Mouse (Mus musculus): ENCODE data around the gene Ech1. TPM values are rescaled to one million over a fixed set of nuclear protein-coding genes. Genes with fewer than 3 reads are reported as not detected.

Gene Ech1
- polyA plus RNA-seq, 1 experiment: 98.5 TPM

DNA sequence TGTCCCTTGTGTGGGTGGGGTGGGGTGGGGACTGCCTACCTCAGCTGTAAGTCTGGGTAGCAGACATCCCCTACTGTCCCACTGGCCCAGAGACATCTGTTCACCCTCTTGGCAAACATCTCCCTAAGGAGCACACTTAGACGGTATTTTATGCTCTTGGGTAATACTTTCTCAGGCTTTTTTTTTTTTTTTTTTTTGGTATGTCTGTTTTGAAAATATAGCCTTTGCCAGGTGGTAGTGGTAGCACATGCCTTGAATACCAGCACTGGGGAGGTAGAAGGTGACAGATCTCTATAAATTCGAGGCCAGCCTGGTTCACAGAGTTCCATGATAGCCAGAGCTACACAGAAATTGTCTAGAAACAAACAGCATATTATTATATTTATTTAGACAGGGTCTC, 1.1 kb upstream of the Ech1 start:
- Histone ChIP-seq H3K27ac (ENCODE audit: control insufficient read depth, insufficient read depth, low read depth, low read length, poor library complexity) (no peak overlapping the region), H3K4me1 (ENCODE audit: control insufficient read depth, insufficient read depth, low read length) (peaks cover 2% of the 10 kb centered on the region; the same call in 1 of the 2 replicates), H3K4me3 (replicated peaks; ENCODE audit: control insufficient read depth, low read depth, low read length) (no peak overlapping the region)
- no peak for TF ChIP-seq POLR2A (IDR thresholded peaks at IDR 0.05; ENCODE audit: borderline replicate concordance, control insufficient read depth, low read depth, low read length)
- TF ChIP-seq CTCF (IDR thresholded peaks at IDR 0.05; ENCODE audit: control insufficient read depth, insufficient read depth, low read length): no peak
- WGBS: 29% methylated on average over 2 of the region's 2 CpGs

DNA sequence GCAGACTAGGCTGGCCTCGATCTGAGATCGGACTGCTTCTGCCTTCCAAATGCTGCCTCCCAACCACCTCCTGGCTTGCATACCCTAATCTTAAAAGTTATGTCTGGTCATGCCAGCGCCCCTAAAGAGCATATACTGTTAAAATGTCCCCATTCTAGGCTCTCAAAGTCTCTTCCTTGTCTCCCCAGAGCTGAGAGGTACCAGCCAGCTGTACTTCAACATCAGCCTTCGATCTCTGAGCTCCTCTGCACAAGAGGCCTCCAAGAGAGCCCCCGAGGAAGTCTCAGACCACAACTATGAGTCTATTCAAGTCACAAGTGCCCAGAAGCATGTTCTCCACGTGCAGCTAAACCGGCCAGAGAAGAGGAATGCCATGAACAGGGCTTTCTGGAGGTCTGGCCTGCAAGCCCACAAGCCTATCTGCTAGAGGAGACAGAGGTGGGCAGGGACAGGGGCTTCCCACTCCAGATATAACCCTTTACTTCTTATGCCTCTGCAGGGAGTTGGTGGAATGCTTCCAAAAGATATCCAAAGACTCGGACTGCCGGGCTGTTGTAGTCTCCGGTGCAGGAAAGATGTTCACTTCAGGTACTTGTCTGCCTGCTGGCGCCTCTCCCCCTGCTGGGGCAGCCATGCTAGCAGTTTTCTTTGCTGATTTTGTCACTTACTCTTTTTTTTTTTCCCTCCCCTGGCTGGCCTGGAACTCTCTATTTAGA, 827 bp downstream of the Ech1 start:
- Histone ChIP-seq H3K4me1 (ENCODE audit: control insufficient read depth, insufficient read depth, low read length) (no peaks in the 10 kb centered on the region; the same call in 1 of the 2 replicates), H3K4me3 (replicated peaks; ENCODE audit: control insufficient read depth, low read depth, low read length) (peak overlapping the region; percentile 84), H3K27ac (ENCODE audit: control insufficient read depth, insufficient read depth, low read depth, low read length, poor library complexity) (peak overlapping the region; percentile 73)
- no peak for TF ChIP-seq CTCF (IDR thresholded peaks at IDR 0.05; ENCODE audit: control insufficient read depth, insufficient read depth, low read length)
- no peak for TF ChIP-seq POLR2A (IDR thresholded peaks at IDR 0.05; ENCODE audit: borderline replicate concordance, control insufficient read depth, low read depth, low read length)
- WGBS: 24% methylated on average over 11 of the region's 11 CpGs

DNA sequence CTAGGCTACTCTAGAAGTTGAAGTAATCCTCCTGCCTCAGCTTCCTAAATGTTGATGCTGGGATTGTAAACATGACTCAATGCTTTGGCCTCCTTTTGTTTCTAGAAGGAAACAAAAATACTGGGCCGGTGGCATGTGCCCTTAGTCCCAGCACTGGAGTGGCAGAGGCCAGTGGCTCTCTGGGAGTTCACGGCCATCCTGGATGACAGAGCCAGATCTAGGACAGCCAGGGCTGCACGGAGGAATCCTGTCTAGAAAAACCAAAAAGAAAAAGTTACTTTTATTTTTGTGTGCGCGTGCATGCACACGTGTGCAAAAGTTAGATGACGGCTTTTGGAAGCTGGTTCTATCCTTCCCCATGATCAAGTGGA, 1.4 kb downstream of the Ech1 start:
- Histone ChIP-seq H3K4me1 (ENCODE audit: control insufficient read depth, insufficient read depth, low read length) (peaks cover 1% of the 10 kb centered on the region; the same call in 1 of the 2 replicates), H3K4me3 (replicated peaks; ENCODE audit: control insufficient read depth, low read depth, low read length) (no peak overlapping the region), H3K27ac (ENCODE audit: control insufficient read depth, insufficient read depth, low read depth, low read length, poor library complexity) (peak overlapping the region; percentile 20; the same call in 1 of the 2 replicates)
- no peak for TF ChIP-seq POLR2A (IDR thresholded peaks at IDR 0.05; ENCODE audit: borderline replicate concordance, control insufficient read depth, low read depth, low read length)
- TF ChIP-seq CTCF (IDR thresholded peaks at IDR 0.05; ENCODE audit: control insufficient read depth, insufficient read depth, low read length): no peak
- WGBS: 85% methylated on average over 7 of the region's 7 CpGs

DNA sequence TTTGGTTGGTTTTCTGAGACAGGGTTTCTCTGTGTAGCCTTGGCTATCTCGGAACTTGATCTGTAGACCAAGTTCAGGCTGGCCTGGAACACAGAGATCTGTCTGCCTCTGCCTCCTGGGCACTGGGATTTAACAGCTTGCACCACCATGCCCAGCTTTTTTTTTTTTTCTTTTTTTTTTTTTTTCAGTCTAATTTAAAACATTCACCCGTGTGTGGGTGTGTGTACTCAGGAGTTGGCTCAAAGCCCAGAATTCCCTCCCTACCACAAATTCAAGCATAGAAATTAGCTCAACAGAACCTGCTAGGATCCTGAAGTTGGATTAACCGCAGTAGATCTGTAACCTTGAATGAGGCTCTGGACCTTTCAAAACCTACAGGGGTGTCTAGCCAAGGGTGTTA, 2.3 kb downstream of the Ech1 start:
- TF ChIP-seq CTCF (IDR thresholded peaks at IDR 0.05; ENCODE audit: control insufficient read depth, insufficient read depth, low read length) (no peak), POLR2A (IDR thresholded peaks at IDR 0.05; ENCODE audit: borderline replicate concordance, control insufficient read depth, low read depth, low read length) (no peak)
- H3K27ac ChIP-seq (ENCODE audit: control insufficient read depth, insufficient read depth, low read depth, low read length, poor library complexity): no peak overlapping the region
- no peak overlapping the region for H3K4me3 ChIP-seq (replicated peaks; ENCODE audit: control insufficient read depth, low read depth, low read length)
- H3K4me1 ChIP-seq (ENCODE audit: control insufficient read depth, insufficient read depth, low read length): peaks cover 8% of the 10 kb centered on the region; the same call in 1 of the 2 replicates
- 67% methylated on average over 3 of the region's 3 CpGs for WGBS

- 88% methylated on average over 8 of the region's 8 CpGs for WGBS
- Histone ChIP-seq H3K4me1 (ENCODE audit: control insufficient read depth, insufficient read depth, low read length) (peaks cover 8% of the 10 kb centered on the region), H3K27ac (ENCODE audit: control insufficient read depth, insufficient read depth, low read depth, low read length, poor library complexity) (no peak overlapping the region), H3K4me3 (replicated peaks; ENCODE audit: control insufficient read depth, low read depth, low read length) (no peak overlapping the region)
- TF ChIP-seq POLR2A (IDR thresholded peaks at IDR 0.05; ENCODE audit: borderline replicate concordance, control insufficient read depth, low read depth, low read length) (no peak), CTCF (IDR thresholded peaks at IDR 0.05; ENCODE audit: control insufficient read depth, insufficient read depth, low read length) (no peak)
Measured at GRCm38 (mm10) chr7:28829821-28830220, 4.8 kb downstream of the Ech1 start.

GRCm38 (mm10) chr7:28830981-28831380, 6.0 kb downstream of the Ech1 start:
- Histone ChIP-seq H3K27ac (ENCODE audit: control insufficient read depth, insufficient read depth, low read depth, low read length, poor library complexity) (no peak overlapping the region), H3K4me3 (replicated peaks; ENCODE audit: control insufficient read depth, low read depth, low read length) (no peak overlapping the region), H3K4me1 (ENCODE audit: control insufficient read depth, insufficient read depth, low read length) (peaks cover 8% of the 10 kb centered on the region)
- WGBS: 87% methylated on average over 5 of the region's 5 CpGs
- no peak for TF ChIP-seq CTCF (IDR thresholded peaks at IDR 0.05; ENCODE audit: control insufficient read depth, insufficient read depth, low read length)
- no peak for TF ChIP-seq POLR2A (IDR thresholded peaks at IDR 0.05; ENCODE audit: borderline replicate concordance, control insufficient read depth, low read depth, low read length)

GRCm38 (mm10) chr7:28831411-28832125, 6.6 kb downstream of the Ech1 start:
- H3K27ac ChIP-seq (ENCODE audit: control insufficient read depth, insufficient read depth, low read depth, low read length, poor library complexity): peak overlapping the region; percentile 65
- 82% methylated on average over 17 of the region's 17 CpGs for WGBS
- peaks cover 8% of the 10 kb centered on the region for H3K4me1 ChIP-seq (ENCODE audit: control insufficient read depth, insufficient read depth, low read length)

GRCm38 (mm10) chr7:28832137-28832536, 7.1 kb downstream of the Ech1 start:
- H3K27ac ChIP-seq (ENCODE audit: control insufficient read depth, insufficient read depth, low read depth, low read length, poor library complexity): peak overlapping the region; percentile 65

More at GRCm38 (mm10) chr7:28831411-28832125, 6.6 kb downstream of the Ech1 start:
- no peak overlapping the region for H3K4me3 ChIP-seq (replicated peaks; ENCODE audit: control insufficient read depth, low read depth, low read length)
- no peak for TF ChIP-seq CTCF (IDR thresholded peaks at IDR 0.05; ENCODE audit: control insufficient read depth, insufficient read depth, low read length)
- no peak for TF ChIP-seq POLR2A (IDR thresholded peaks at IDR 0.05; ENCODE audit: borderline replicate concordance, control insufficient read depth, low read depth, low read length)

More at GRCm38 (mm10) chr7:28832137-28832536, 7.1 kb downstream of the Ech1 start:
- WGBS: 23% methylated on average over 6 of the region's 6 CpGs
- no peak for TF ChIP-seq CTCF (IDR thresholded peaks at IDR 0.05; ENCODE audit: control insufficient read depth, insufficient read depth, low read length)
- TF ChIP-seq POLR2A (IDR thresholded peaks at IDR 0.05; ENCODE audit: borderline replicate concordance, control insufficient read depth, low read depth, low read length): no peak
- peaks cover 8% of the 10 kb centered on the region for H3K4me1 ChIP-seq (ENCODE audit: control insufficient read depth, insufficient read depth, low read length)
- H3K4me3 ChIP-seq (replicated peaks; ENCODE audit: control insufficient read depth, low read depth, low read length): no peak overlapping the region

Data from bone marrow, adult 2 months (tissue).